Mouse (Mus musculus) intestine, postnatal 0 days (tissue): ENCODE measurements at regions not wholly inside any gene's neighbourhood (a gene's known extent, or its start where the extent isn't known, plus 50 kb on each side); places are given as distances from the start of the nearest gene placed in this dataset.

ENCODE experiments used
- ATAC-seq: fragments of 200-750 bp; cut with Nextera tagmentation; 2 replicates; pipeline ENCODE4 v1.8.0; 2017; ENCODE audit warnings: mild to moderate bottlenecking, moderate TSS enrichment, moderate library complexity
- H3K27ac ChIP-seq: fragments of 300-500 bp; sonication (generic); 2 replicates; pipeline ENCODE4 v1.5.1; 2014; ENCODE audit warnings: mild to moderate bottlenecking, low read depth, low read length, moderate library complexity
- H3K27me3 ChIP-seq: fragments of 300-500 bp; sonication (generic); replicated peaks from 2 replicates; pipeline ENCODE4 v1.6.1; 2014; ENCODE audit warnings: low read length, mixed read lengths; ENCODE audit not compliant: control insufficient read depth, insufficient read depth
- H3K36me3 ChIP-seq: fragments of 300-500 bp; sonication (generic); 2 replicates; pipeline ENCODE4 v1.6.1; 2014; ENCODE audit warnings: mild to moderate bottlenecking, moderate library complexity; ENCODE audit not compliant: control insufficient read depth, insufficient read depth
- H3K4me1 ChIP-seq: fragments of 300-500 bp; sonication (generic); replicated peaks from 2 replicates; pipeline ENCODE4 v1.6.1; 2014; ENCODE audit warnings: antibody characterized with exemption, low read length, mixed read lengths; ENCODE audit not compliant: control insufficient read depth, insufficient read depth
- H3K4me2 ChIP-seq: fragments of 300-500 bp; sonication (generic); replicated peaks from 2 replicates; pipeline ENCODE4 v1.6.1; 2014; ENCODE audit warnings: low read depth, mild to moderate bottlenecking, moderate library complexity
- H3K4me3 ChIP-seq: fragments of 300-500 bp; sonication (generic); 2 replicates; pipeline ENCODE4 v1.5.1; 2014; ENCODE audit warnings: low read depth, low read length
- H3K9ac ChIP-seq: fragments of 300-500 bp; sonication (generic); 2 replicates; pipeline ENCODE4 v1.6.1; 2014; ENCODE audit warnings: mild to moderate bottlenecking, low read depth, low read length
- H3K9me3 ChIP-seq: fragments of 300-500 bp; sonication (generic); 2 replicates; pipeline ENCODE4 v1.6.1; 2016; ENCODE audit warnings: mixed run types; ENCODE audit not compliant: control insufficient read depth
- CTCF ChIP-seq: sonication (generic); IDR thresholded peaks from 2 replicates; pipeline ENCODE4 v1.5.1; 2016; ENCODE audit warnings: low read depth, mild to moderate bottlenecking, control low read depth, antibody characterized with exemption, moderate library complexity
- WGBS: fragments of 180-500 bp; shearing (Covaris S2); extraction: QIAGEN DNeasy Blood & Tissue Kit; methylation state at CpG from one replicate; pipeline ENCODE4 v1.1.7; 2014; 5-methylcytosine and 5-hydroxymethylcytosine counted together

GRCm38 (mm10) chr3:38625575-38626184, 141.0 kb upstream of the Ankrd50 start:
- no peaks in the 10 kb centered on the region for H3K27me3 ChIP-seq
- peak; percentile 73 for ATAC-seq
- no peaks in the 10 kb centered on the region for H3K9me3 ChIP-seq
- no peak overlapping the region for H3K9ac ChIP-seq
- no peaks in the 10 kb centered on the region for H3K36me3 ChIP-seq
- H3K27ac ChIP-seq, result no peak overlapping the region
- no peak overlapping the region for H3K4me2 ChIP-seq
- WGBS, result 36% methylated on average over 12 of the region's 12 CpGs
- no peak for TF ChIP-seq CTCF
- H3K4me1 ChIP-seq, result no peaks in the 10 kb centered on the region
- no peak overlapping the region for H3K4me3 ChIP-seq

GRCm38 (mm10) chr3:38617989-38618388, 133.3 kb upstream of the Ankrd50 start:
- no peak for TF ChIP-seq CTCF
- no peak overlapping the region for H3K4me2 ChIP-seq
- ATAC-seq, result no peak
- H3K4me3 ChIP-seq, result no peak overlapping the region
- H3K9me3 ChIP-seq, result no peaks in the 10 kb centered on the region
- no peak overlapping the region for H3K27ac ChIP-seq
- H3K4me1 ChIP-seq, result no peaks in the 10 kb centered on the region
- H3K27me3 ChIP-seq, result no peaks in the 10 kb centered on the region
- no peak overlapping the region for H3K9ac ChIP-seq
- 35% methylated on average over 3 of the region's 3 CpGs for WGBS
- H3K36me3 ChIP-seq, result no peaks in the 10 kb centered on the region

- H3K27ac ChIP-seq, result no peak overlapping the region
- H3K9me3 ChIP-seq, result no peaks in the 10 kb centered on the region
- no peak for ATAC-seq
- no peak overlapping the region for H3K9ac ChIP-seq
- no peaks in the 10 kb centered on the region for H3K27me3 ChIP-seq
- no peaks in the 10 kb centered on the region for H3K36me3 ChIP-seq
- no peak overlapping the region for H3K4me2 ChIP-seq
- H3K4me3 ChIP-seq, result no peak overlapping the region
- WGBS, result 68% methylated on average over 8 of the region's 8 CpGs
- no peaks in the 10 kb centered on the region for H3K4me1 ChIP-seq
- TF ChIP-seq CTCF, result no peak
These were observed 132.6 kb upstream of the Ankrd50 start for GRCm38 (mm10) chr3:38617217-38617616.

GRCm38 (mm10) chr3:38613706-38614105, 129.1 kb upstream of the Ankrd50 start:
- TF ChIP-seq CTCF, result peak; percentile 60
- no peak overlapping the region for H3K4me3 ChIP-seq
- no peak overlapping the region for H3K9ac ChIP-seq
- no peak for ATAC-seq
- H3K9me3 ChIP-seq, result no peaks in the 10 kb centered on the region
- H3K36me3 ChIP-seq, result no peaks in the 10 kb centered on the region
- H3K27me3 ChIP-seq, result no peaks in the 10 kb centered on the region
- WGBS, result 73% methylated on average over 6 of the region's 6 CpGs
- H3K4me2 ChIP-seq, result no peak overlapping the region
- no peak overlapping the region for H3K27ac ChIP-seq
- no peaks in the 10 kb centered on the region for H3K4me1 ChIP-seq

- no peak overlapping the region for H3K4me2 ChIP-seq
- H3K9me3 ChIP-seq, result no peaks in the 10 kb centered on the region
- WGBS, result 97% methylated on average over 1 of the region's 1 CpGs
- H3K27me3 ChIP-seq, result no peaks in the 10 kb centered on the region
- H3K27ac ChIP-seq, result no peak overlapping the region
- no peak for TF ChIP-seq CTCF
- H3K4me3 ChIP-seq, result no peak overlapping the region
- no peak overlapping the region for H3K9ac ChIP-seq
- no peaks in the 10 kb centered on the region for H3K36me3 ChIP-seq
- no peak for ATAC-seq
- H3K4me1 ChIP-seq, result no peaks in the 10 kb centered on the region
These were observed 106.9 kb upstream of the Ankrd50 start for GRCm38 (mm10) chr3:38591531-38591930.

- Histone ChIP-seq H3K9ac (no peak overlapping the region), H3K27ac (no peak overlapping the region), H3K4me1 (no peaks in the 10 kb centered on the region), H3K9me3 (no peaks in the 10 kb centered on the region), H3K4me2 (no peak overlapping the region), H3K4me3 (no peak overlapping the region), H3K36me3 (no peaks in the 10 kb centered on the region), H3K27me3 (no peaks in the 10 kb centered on the region)
- no peak for ATAC-seq
- no peak for TF ChIP-seq CTCF
These were observed 104.3 kb upstream of the Ankrd50 start for GRCm38 (mm10) chr3:38588966-38589365.

- Histone ChIP-seq H3K27me3 (no peaks in the 10 kb centered on the region), H3K4me2 (no peak overlapping the region), H3K4me3 (no peak overlapping the region), H3K9me3 (no peaks in the 10 kb centered on the region), H3K27ac (no peak overlapping the region), H3K4me1 (no peaks in the 10 kb centered on the region), H3K9ac (no peak overlapping the region), H3K36me3 (no peaks in the 10 kb centered on the region)
- no peak for ATAC-seq
- TF ChIP-seq CTCF, result no peak
- 51% methylated on average over 5 of the region's 5 CpGs for WGBS
These were observed 100.9 kb upstream of the Ankrd50 start for GRCm38 (mm10) chr3:38585509-38585908.
